Mouse (Mus musculus): ENCODE measurements around the gene Mgat4b.
"Not testable (repeated sequence)": the region's sequence is repeated elsewhere in the genome, so short reads cannot be mapped to it uniquely, and the experiment has no call there.

The Mgat4b gene

GRCm38 (mm10) chr11:50210505-50211151, at the start of gene Mgat4b, which contains the start of gene Sqstm1:
Gene Mgat4b (plus strand): TSS chr11:50210890.
Gene Sqstm1 (minus strand): TSS chr11:50210827.
- DNase-seq = peak; percentile 99

DNA sequence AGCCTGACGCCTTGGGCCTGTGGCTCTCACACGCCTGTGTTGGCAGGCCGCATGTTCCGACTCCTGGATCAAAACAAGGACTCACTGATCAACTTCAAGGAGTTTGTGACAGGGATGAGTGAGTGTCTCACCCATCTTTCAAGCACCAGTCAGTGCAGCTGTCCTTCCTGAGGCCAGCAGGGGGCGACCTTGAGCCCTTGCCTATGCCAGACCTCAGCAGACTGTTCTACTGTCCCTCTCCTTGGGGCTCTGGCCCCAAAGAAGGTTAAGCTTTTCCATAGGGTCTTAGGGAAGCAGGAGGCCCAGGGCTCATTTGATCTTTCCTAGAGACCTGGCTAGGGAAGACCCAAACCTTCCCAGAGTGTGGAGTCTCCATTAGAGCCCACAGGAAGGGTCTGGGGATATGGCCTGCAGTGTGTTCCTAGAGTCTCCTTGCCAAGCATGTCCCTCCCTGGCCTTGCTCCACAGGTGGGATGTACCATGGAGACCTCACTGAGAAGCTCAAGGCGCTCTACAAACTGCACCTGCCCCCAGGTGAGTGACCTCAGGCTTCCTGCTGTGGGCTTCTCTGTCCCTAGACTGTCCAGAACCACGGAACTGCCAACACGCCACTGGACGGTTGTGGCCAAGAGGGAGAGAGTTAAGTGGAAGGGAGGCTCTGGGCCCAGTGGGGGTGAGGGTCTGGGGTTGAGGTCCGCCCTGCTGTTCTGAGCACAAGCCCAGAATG, 48.9 kb upstream of the Mgat4b start:
- DNase-seq = peak; percentile 92

DNA sequence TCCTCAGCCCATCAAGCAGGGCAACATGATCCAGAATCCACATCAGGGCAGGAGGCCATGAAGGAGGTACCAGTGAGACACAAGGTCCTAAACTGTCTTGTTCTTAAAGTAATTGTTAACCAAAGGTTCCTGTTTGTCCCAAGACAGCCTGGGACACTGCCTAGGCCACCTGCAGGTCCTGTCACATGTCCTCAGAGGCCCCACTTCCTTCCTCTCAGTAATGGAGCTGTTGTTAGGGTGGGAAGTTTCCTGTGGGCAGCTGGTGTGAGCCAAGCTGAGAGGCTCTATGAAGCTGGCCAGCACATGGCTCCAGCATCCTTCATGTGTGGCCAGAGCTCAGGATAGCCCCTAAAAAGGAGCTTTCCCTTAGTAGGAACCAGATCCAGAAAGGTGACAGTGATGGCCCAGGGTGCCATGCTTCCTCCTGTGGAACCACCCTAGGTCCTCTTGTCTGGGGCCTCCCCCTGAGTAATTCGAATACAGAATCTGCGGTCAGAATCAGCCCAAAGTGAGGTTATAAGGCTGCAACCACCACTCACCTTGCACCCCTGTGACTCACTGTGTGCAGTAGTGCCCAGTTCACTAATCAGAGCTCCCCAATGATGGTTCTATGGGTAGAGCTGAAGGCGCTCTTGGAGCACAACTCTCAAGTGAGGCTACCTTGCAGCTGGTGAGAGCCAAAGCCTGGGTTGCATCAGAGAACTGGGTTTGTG, 48.2 kb upstream of the Mgat4b start:
- peak; percentile 96 for DNase-seq

GRCm38 (mm10) chr11:50168352-50168751, 42.3 kb upstream of the Mgat4b start:
- DNase-seq = no peak

DNA sequence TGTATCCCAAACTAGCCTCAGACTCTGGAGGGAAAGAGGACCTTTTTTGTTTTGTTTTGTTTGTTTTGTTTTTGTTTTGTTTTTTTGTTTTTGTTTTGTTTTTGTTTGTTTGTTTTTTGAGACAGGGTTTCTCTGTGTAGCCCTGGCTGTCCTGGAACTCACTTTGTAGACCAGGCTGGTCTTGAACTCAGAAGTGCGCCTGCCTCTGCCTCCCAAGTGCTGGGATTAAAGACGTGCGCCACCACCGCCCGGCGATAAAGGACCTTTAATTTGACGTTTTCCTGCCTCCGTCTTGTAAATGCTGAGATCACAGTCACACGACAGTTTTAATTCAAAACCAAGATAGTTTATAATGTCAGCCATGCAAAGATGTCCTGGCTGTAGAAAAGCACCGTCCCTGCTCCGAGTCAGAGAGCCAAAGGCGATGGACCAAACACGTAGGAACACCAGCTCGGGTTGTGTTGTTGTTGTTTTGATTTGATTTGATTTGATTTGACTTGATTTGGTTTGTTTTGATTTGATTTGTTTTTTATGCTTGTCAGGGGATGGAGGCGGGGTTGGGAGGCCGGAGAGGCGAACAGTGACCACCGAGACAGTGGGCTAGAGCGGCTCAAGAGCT, 36.5 kb upstream of the Mgat4b start, which contains the start of gene Mrnip:
Gene Mrnip, plus strand, starts transcription at position 334 of the 619 bp plus-strand sequence.
- not testable (repeated sequence) for DNase-seq

- peak; percentile 100 for DNase-seq
Measured at GRCm38 (mm10) chr11:50174730-50175187, 35.9 kb upstream of the Mgat4b start.

DNA sequence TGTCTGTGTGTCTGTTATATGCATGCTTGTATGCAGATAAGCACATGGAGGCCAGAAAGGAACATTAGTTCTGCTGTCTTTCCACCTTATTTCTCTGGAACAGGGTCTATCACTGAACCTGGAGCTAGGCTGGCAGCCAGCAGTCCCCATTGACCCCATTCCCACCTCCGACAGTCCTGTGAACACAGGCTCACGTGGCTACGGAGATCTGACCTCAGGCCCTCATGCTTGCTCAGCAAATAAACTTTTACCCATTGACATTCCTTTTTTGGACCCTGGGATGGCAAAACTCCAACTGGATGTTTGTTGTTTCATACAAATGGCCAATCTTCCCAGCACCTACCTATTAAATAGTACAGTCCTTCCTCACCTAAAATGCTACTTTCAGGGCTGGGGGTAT, 34.3 kb upstream of the Mgat4b start:
- DNase-seq = no peak

DNA sequence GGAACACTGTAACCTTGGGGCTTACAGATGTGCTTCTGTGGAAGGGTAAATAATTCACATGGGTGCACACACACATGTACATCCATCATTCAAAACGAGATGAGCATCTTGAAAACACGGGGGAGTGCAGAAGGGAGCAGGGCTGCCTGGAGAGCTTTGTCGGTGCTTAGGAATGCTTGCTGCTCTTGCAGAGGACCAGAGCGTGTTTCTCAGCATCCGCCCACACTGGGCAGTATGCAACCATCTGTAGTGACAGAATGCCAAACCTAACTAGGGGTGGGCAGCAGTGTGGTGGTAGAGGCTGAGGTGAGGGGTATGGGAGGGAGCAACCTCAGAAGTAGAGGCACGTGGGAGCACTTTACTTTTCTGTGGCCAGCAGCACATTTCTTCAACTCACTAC, 33.6 kb upstream of the Mgat4b start:
- DNase-seq = no peak

- no peak for DNase-seq
Measured at GRCm38 (mm10) chr11:50178532-50179488, 31.9 kb upstream of the Mgat4b start.

- DNase-seq = no peak
Measured at GRCm38 (mm10) chr11:50180478-50181231, 30.0 kb upstream of the Mgat4b start.

GRCm38 (mm10) chr11:50182702-50183101, 28.0 kb upstream of the Mgat4b start:
- no peak for DNase-seq

DNA sequence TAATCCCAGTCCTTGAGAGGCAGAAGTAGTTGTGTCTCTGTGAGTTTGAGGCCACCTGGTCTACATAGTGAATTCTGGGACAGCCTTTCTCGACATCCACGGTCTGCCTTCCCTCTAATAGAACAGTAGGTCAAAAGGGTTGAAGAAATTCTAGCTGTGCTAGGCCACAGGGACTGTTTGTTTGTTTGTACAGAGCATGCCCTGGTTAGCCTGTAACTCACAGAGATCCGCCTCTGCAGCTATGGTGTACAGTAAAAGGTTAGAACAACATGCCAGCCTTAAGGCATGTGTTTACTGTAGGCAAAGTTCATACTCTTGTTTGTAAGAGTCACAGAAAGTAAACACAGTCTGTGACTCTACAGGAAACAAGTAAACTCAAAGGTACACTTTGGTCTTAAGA, 25.9 kb upstream of the Mgat4b start:
- no peak for DNase-seq

DNA sequence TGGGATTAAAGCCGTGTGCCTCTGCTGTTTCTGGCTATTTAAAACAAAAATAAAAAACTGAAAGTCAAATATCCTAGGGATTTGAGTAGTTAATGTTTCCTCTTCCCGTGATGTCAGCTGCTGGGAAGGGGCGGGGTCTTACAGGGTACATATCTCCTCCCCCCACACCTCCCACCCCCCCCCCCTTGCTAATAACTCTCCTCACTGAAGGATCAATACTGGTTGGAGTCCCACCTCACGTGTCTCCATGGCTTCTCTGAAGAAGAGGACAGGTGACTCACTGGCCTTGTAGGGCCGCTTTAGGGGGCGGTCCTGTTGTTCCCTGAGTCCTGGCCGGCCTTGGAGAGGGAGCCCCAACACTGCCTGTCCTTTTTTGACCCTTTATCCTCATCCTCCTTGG, 22.0 kb upstream of the Mgat4b start:
- peak; percentile 93 for DNase-seq

DNA sequence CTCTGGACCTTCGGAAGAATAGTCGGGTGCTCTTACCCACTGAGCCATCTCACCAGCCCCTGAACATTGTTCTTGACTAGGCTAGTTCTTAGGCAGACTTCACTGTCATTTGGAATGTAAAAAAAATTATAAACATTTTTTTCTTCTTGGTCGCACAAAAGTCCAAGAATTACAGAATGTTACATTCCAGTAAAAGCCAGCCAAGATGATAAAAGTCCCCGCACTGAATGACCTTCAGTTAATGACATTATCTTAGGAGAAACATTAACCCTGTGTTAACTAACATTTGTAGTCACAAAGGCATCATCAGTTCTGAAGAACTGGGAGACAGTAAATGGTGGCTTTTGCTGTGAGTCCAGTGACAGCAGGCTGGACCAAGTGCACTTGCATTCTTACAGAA, 20.3 kb upstream of the Mgat4b start:
- no peak for DNase-seq

DNA sequence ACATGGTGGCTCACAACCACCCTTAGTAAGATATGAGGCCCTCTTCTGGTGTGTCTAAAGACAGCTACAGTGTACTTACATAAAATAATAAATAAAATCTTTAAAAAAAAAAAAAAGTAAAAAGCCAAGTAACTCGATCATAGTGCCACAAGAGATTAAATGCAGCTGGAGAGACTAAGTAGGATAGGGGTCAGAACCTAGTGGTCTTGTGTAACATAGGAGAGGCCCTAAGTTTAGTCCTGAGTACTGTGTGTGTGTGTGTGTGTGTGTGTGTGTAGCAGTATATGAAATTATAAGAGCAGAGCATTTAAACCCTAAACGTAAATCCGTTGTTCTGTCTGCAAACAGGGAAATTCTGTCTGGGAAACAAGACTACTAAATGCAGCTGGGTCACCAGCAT, 18.4 kb upstream of the Mgat4b start:
- DNase-seq = no peak

DNA sequence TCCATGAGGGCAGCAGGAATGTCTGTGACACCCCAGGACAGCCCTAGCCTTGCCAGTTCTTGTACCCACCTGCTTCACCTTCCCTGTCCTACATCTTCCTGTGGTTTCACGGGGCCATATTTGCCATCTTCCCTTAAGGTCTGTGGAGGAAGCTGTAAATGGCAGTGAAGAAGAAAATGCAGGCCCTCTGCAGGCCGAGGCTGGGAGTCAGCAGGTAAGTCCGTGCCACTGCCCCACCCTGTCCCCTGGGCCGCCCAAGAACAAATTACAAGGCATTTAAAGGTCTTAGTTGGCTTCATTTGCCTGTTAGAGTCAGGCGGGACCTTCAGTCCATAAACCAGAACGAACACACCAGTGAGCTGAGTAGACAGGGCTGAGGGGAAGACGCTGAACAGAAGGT, 16.6 kb upstream of the Mgat4b start:
- DNase-seq = no peak

- no peak for DNase-seq
Measured at GRCm38 (mm10) chr11:50194793-50195192, 15.9 kb upstream of the Mgat4b start.

GRCm38 (mm10) chr11:50197500-50197899, 13.2 kb upstream of the Mgat4b start:
- DNase-seq = no peak

DNA sequence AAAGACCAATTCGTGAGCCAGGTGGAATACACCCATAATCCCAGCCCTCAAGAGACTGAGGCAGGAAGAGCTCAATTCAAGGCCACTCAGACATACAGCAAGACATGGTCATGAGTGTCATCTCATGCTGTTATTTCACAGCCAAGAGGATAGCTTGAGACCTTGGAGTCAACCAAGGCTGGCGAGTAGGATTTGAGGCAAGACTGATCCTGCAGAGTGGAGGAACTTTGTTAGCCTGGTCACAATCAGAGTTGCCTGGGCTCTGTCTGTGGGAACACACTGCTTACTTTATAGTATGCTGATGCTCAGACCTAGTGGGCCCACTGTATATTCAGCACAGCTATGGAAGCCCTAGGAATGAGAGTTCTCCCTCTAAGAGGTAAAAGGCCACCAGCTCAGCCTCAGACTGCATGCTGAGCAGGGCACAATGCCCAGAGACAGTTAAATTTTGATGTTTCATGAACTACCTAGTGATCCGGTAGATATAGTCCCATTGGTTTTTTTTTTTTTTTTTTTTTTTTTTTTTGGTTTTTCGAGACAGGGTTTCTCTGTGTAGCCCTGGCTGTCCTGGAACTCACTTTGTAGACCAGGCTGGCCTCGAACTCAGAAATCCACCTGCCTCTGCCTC, 12.4 kb upstream of the Mgat4b start:
- no peak for DNase-seq

DNA sequence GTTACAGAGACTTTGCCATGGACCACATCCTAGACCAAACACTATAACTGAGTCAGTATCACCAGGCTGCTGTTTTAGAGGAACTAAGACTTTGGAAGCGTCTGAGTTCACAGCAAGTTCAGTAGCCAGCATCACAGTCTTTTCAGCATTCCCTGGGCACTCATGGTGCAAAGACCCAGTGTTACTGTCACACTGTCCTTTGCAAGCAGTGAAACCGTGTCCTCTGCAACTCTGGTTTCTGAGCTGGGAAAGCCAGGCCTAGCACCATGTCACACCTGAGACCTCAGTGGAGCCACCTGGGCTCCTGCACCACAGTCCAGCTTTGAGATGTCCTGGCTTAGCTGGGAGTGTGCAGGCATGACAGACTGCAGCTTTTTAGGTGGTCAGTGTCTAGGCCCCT, 11.8 kb upstream of the Mgat4b start:
- no peak for DNase-seq

DNA sequence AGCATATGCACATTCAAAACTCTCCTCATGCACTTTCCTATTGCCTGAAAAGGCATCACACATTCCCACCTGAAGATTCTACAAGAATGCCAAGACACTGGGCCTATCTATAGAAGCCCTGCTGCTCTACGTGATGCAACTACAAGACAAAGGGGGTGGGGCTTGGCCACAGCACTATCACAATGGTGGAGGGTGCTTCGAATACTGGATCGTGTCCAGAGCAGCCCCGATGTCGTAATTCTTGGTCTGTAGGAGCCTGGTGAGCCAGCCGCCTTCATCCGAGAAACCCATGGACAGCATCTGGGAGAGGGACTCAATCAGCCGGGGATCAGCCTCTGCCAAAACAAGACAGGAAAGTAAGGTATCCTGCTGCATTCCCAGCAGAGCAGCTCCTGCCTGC, 10.1 kb upstream of the Mgat4b start:
- DNase-seq = no peak

Measured in heart, adult 11 months (tissue).